Mouse (Mus musculus) stomach, postnatal 0 days (tissue): ENCODE data around the gene Pigb. TPM values are rescaled to one million over a fixed set of nuclear protein-coding genes. Genes with fewer than 3 reads are reported as not detected.

Source experiments
- ATAC-seq: fragments of 200-750 bp; cut with Nextera tagmentation; 2 replicates; pipeline ENCODE4 v1.8.0; 2017; ENCODE audit not compliant: low FRiP score, low TSS enrichment
- DNase-seq: peaks from one replicate; pipeline ENCODE4 v3.0.0-alpha.2; 2016; ENCODE audit warnings: low spot score
- H3K27ac ChIP-seq: fragments of 300-500 bp; sonication (generic); replicated peaks from 2 replicates; pipeline ENCODE4 v1.5.1; 2014; ENCODE audit warnings: mild to moderate bottlenecking, control low read depth
- H3K27me3 ChIP-seq: fragments of 300-500 bp; sonication (generic); 2 replicates; pipeline ENCODE4 v1.6.1; 2014; ENCODE audit warnings: low read length; ENCODE audit not compliant: control insufficient read depth, insufficient read depth
- H3K36me3 ChIP-seq: fragments of 300-500 bp; sonication (generic); 2 replicates; pipeline ENCODE4 v1.6.1; 2014; ENCODE audit warnings: low read length, mixed read lengths; ENCODE audit not compliant: control insufficient read depth, insufficient read depth
- H3K4me1 ChIP-seq: fragments of 300-500 bp; sonication (generic); replicated peaks from 2 replicates; pipeline ENCODE4 v1.6.1; 2014; ENCODE audit warnings: antibody characterized with exemption; ENCODE audit not compliant: control insufficient read depth, insufficient read depth
- H3K4me2 ChIP-seq: fragments of 300-500 bp; sonication (generic); replicated peaks from 2 replicates; pipeline ENCODE4 v1.6.1; 2014; ENCODE audit warnings: low read depth, mild to moderate bottlenecking, control low read depth, moderate library complexity
- H3K4me3 ChIP-seq: fragments of 300-500 bp; sonication (generic); 2 replicates; pipeline ENCODE4 v1.5.1; 2014; ENCODE audit warnings: low read depth, low read length, control low read depth
- H3K9ac ChIP-seq: fragments of 300-500 bp; sonication (generic); 2 replicates; pipeline ENCODE4 v1.6.1; 2014; ENCODE audit warnings: mild to moderate bottlenecking, low read length, control low read depth, mixed read lengths
- H3K9me3 ChIP-seq: fragments of 300-500 bp; sonication (generic); 2 replicates; pipeline ENCODE4 v1.6.1; 2016; ENCODE audit warnings: low read length; ENCODE audit not compliant: control insufficient read depth
- CTCF ChIP-seq: IDR thresholded peaks from 2 replicates; pipeline ENCODE4 v1.5.1; 2016; ENCODE audit warnings: antibody characterized with exemption, low read depth, mild to moderate bottlenecking, moderate library complexity
- EP300 ChIP-seq: optimal IDR thresholded peaks from 2 replicates; pipeline ENCODE3; 2016; ENCODE audit warnings: antibody characterized with exemption
- WGBS: fragments of 180-500 bp; shearing (Covaris S2); extraction: QIAGEN DNeasy Blood & Tissue Kit; methylation state at CpG from one replicate; pipeline ENCODE4 v1.1.7; 2014; 5-methylcytosine and 5-hydroxymethylcytosine counted together
- polyA plus RNA-seq: library from polyadenylated mRNA; unstranded; fragments of >200 nt; fragmentation: Nextera tagmentation; extraction: Ambion mirVana; gene quantifications from 2 replicates; pipeline ENCODE4 v1.2.1, GENCODE M21; 2015

The Pigb gene
- polyA plus RNA-seq, 1 experiment from 2014 or later, result 7.7 TPM

DNA sequence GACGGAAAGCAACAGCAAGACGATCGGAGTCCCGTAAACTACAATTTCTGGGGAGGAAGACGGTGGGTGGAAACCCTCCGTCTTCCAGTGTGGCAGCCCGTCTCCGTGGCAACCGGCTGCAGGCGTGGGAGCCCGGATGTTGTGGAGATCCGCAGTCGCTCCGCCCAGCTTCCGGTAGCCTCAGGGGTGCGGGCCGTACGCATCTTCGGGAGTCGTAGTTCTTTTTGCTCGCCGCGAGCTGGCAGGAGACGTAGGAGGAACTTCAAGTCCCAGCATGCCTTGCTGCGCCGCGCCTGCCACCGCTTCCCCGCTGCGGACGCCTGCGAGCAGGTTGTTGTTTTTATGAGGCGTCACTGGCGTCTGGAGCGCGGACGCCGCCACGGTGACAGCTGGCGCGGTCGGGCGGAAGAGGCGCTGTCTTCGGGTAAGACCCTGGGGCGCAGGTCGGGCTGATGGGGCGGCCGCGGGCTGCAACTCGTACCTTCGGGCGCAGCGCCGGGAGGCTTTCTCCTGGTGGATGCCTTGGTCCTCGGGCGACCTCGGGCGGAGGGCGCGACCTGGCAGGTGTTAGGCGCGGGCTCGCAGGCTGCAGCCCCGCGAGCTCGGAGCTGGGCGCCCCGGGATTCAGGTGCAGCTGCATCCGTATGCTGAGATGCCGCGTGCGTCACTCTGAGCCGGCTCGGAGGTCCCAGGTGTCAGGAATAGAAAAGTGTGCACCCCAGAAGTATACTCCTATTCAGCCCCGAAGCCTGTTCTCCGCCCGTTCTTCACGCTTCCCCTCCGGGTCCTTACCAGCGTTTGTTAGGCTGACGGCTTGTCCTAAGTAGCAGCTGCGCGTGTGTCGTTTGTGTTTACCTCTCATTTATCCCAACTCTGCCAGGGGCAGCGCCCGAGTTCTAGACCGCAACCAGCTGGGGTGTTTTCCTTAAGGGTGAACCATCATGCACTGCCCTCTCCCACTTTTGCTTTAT is 54.6 kb downstream of the Pigb start, which contains the start of the genes Ccpg1os and Ccpg1:
Gene Ccpg1os, minus strand, starts transcription at position 133 of the 971 bp plus-strand sequence.
Gene Ccpg1, plus strand, starts transcription at position 180 of the 971 bp plus-strand sequence.
- no peaks in the 10 kb centered on the region for H3K4me1 ChIP-seq
- H3K4me3 ChIP-seq, result peak within 1 kb of the TSS; percentile 85
- TF ChIP-seq CTCF, result peak; percentile 40
- TF ChIP-seq EP300, result no peak
- no peaks in the 10 kb centered on the region for H3K27me3 ChIP-seq
- peak within 1 kb of the TSS; percentile 58 for H3K27ac ChIP-seq
- H3K36me3 ChIP-seq, result no peaks in the 10 kb centered on the region
- ATAC-seq (peak; percentile 100), DNase-seq (peak; percentile 96)
- peak within 1 kb of the TSS; percentile 84 for H3K9ac ChIP-seq
- H3K9me3 ChIP-seq, result no peaks in the 10 kb centered on the region
- H3K4me2 ChIP-seq, result peak within 1 kb of the TSS; percentile 78
- WGBS, result under 1% methylated on average over 81 of the region's 88 CpGs

DNA sequence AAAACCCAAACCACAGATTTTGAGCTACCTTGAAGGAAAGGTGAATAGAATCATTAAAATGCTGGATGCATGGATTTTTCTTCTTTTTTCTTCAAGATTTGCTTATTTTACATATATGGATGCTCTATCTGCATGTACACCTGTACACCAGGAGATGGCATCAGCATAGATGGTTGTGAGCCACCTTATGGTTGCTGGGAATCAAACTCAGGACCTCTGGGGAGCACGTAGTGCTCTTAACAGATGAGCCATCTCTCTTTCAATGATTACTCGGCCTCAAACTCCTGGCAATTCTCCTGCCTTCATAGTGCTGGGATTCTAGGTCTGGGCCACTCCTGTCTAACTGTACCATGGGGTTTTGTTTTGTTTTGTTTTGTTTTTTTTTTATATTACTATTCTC is 57.1 kb downstream of the Pigb start:
- Histone ChIP-seq H3K36me3 (no peaks in the 10 kb centered on the region), H3K9me3 (no peaks in the 10 kb centered on the region), H3K4me1 (no peaks in the 10 kb centered on the region), H3K4me3 (no peak overlapping the region), H3K27me3 (no peaks in the 10 kb centered on the region), H3K4me2 (no peak overlapping the region), H3K27ac (no peak overlapping the region), H3K9ac (no peak overlapping the region)
- 57% methylated on average over 2 of the region's 2 CpGs for WGBS
- TF ChIP-seq CTCF (peak; percentile 38), EP300 (no peak)
- ATAC-seq (no peak), DNase-seq (no peak)

DNA sequence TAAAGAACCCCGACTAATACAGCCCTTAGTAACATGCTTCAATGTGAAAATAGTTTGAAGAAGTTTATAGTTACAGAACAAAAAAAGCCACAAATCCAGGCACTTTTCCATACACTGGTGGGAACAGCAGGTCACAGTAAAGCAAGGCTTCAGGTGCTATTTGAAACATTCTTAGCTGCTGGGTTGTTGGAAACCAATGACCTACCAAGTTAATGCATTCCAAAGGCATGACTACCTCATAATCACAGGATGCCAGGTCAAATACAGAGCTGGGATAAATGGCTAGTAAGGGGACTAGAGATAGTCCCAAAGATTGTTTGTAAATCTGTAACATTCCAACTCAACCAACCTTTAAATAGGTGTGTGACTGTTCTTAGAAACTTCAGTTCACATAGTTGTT is 64.9 kb downstream of the Pigb start:
- Histone ChIP-seq H3K36me3 (no peaks in the 10 kb centered on the region), H3K9me3 (no peaks in the 10 kb centered on the region), H3K9ac (no peak overlapping the region), H3K4me1 (no peaks in the 10 kb centered on the region), H3K4me2 (no peak overlapping the region), H3K27ac (no peak overlapping the region), H3K4me3 (no peak overlapping the region), H3K27me3 (no peaks in the 10 kb centered on the region)
- ATAC-seq (no peak), DNase-seq (no peak)
- WGBS, result 93% methylated on average over 1 of the region's 1 CpGs
- no peak for TF ChIP-seq CTCF
- TF ChIP-seq EP300, result no peak

DNA sequence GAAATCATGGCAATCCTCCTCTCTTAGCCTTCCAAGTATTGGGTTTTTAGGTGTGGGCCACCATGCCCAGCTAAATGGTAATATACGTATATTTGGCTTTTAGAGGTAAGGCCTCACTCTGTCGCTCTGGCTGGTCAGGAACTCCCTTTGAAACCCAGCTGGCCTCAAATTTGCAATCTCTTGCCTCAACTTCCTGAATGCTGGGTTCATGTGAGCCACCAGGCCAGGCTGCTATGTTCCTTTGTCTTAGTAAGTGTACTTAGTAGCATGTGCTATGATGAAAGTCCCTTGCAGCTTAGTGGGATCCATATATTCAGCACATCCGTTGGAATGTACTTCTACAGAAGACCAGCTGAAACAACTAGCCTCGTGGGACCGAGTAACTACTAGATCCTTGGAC is 65.4 kb downstream of the Pigb start:
- no peak overlapping the region for H3K4me3 ChIP-seq
- TF ChIP-seq CTCF (no peak), EP300 (no peak)
- DNase-seq, result no peak
- no peak overlapping the region for H3K4me2 ChIP-seq
- H3K36me3 ChIP-seq, result no peaks in the 10 kb centered on the region
- no peak overlapping the region for H3K27ac ChIP-seq
- no peak overlapping the region for H3K9ac ChIP-seq
- ATAC-seq, result no peak
- no peaks in the 10 kb centered on the region for H3K27me3 ChIP-seq
- H3K4me1 ChIP-seq, result no peaks in the 10 kb centered on the region
- 85% methylated on average over 5 of the region's 5 CpGs for WGBS
- H3K9me3 ChIP-seq, result no peaks in the 10 kb centered on the region

DNA sequence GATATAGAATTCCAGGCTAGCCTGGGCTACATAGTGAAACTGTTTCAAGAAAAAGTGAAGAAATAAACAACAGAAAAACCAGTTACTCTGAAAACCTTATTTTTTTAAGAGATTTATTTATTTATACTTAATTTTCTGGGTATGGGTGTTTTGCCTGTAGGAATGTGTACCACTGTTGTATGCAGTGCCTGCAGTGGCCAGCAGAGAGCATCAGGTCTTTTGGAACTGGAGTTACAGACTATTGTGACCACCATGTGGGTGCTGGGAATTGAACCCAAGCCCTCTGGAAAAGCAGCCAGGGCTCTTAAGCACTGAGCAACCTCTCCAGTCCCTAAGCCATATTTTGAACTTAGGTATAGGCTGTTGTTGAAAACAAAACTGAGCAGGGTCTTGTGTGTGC is 67.2 kb downstream of the Pigb start:
- Histone ChIP-seq H3K9me3 (no peaks in the 10 kb centered on the region), H3K27ac (no peak overlapping the region), H3K4me3 (no peak overlapping the region), H3K27me3 (no peaks in the 10 kb centered on the region), H3K4me1 (no peaks in the 10 kb centered on the region), H3K9ac (no peak overlapping the region), H3K4me2 (no peak overlapping the region), H3K36me3 (no peaks in the 10 kb centered on the region)
- DNase-seq, result no peak
- no peak for TF ChIP-seq CTCF
- TF ChIP-seq EP300, result no peak
- ATAC-seq, result no peak

DNA sequence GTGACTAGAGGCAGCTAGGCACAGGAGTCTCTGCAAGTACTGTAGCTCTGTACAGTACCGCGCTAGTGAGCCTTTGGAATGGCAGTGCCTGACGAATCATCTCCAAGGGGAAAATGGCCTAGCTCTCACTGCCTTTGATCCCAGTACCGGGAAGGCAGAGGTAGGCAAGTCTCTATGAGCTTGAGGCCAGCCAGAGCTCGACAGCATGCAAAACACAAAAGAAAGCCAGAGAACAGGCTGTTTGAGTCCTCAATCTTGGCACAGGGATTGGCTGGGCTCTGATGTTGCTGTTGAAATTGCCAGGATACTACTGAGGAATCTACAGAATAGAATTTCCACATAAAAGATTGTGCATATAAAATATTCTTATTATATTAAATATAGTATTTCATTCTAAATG is 67.7 kb downstream of the Pigb start:
- 84% methylated on average over 5 of the region's 5 CpGs for WGBS
- Histone ChIP-seq H3K4me2 (no peak overlapping the region), H3K36me3 (no peaks in the 10 kb centered on the region), H3K9ac (no peak overlapping the region), H3K9me3 (no peaks in the 10 kb centered on the region), H3K27ac (no peak overlapping the region), H3K4me3 (no peak overlapping the region), H3K27me3 (no peaks in the 10 kb centered on the region), H3K4me1 (no peaks in the 10 kb centered on the region)
- DNase-seq (no peak), ATAC-seq (no peak)
- TF ChIP-seq EP300, result no peak
- TF ChIP-seq CTCF, result no peak
